Comparison of ENCODE assay signal across 12 mouse cellular contexts in the genomic region with DNA sequence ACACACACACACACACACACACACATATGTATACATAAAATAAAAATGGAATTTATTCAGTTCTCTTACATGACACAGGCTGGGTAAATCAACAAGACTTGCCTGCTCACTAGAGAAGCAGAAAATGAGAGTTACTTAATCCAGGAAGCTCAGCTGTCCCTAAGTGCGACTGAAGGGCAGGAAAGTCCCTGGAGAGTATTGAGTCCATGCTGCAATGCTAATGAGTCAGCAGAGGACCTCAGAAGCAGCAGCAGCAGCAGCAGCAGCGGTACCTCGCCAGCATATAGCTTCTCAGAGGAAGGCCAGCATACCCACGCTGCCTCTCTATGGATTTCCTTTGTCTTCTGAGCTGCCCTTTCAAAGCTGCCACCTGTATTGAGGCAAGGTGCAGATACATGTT. TPM values are rescaled to one million over a fixed set of nuclear protein-coding genes. Genes with fewer than 3 reads are reported as not detected.
DNase-seq lines count a peak whose midpoint lies in the region; ATAC-seq and TF ChIP-seq lines count a peak whose summit lies in the region.
"Had no signal": no experiment of that assay in that cellular context is flagged by ENCODE, and none has a peak within 500 bp of the region (broad histone marks: within the 10 kb centered on the region; RNA-seq: fewer than 3 reads in every experiment).

No protein-coding gene starts in this region.

- H3K4me3 ChIP-seq in heart, embryonic 11.5 days (ENCODE audit: low read depth, low read length): no peak overlapping the region
- no peak overlapping the region for H3K4me3 ChIP-seq in midbrain, postnatal 0 days (ENCODE audit: low read depth, low read length)
- H3K4me3 ChIP-seq: neural tube, embryonic 13.5 days had no signal

- no peak for ATAC-seq in heart, embryonic 11.5 days (replicated peaks; ENCODE audit: insufficient number of reproducible peaks, low FRiP score, low TSS enrichment)
- ATAC-seq in granulocyte monocyte progenitor cell, adult 5-6 weeks (replicated peaks; ENCODE audit: poor library complexity, severe bottlenecking): peak; percentile 95
- ATAC-seq in midbrain, postnatal 0 days (ENCODE audit: low FRiP score): no peak
- ATAC-seq in inflammation-experienced regulatory T-cells, adult 6 months: no peak

- no peaks in the 10 kb centered on the region for H3K9me3 ChIP-seq in heart, embryonic 11.5 days (replicated peaks; ENCODE audit: control insufficient read depth, low read length)
- H3K9me3 ChIP-seq in midbrain, postnatal 0 days (ENCODE audit: low read length): no peaks in the 10 kb centered on the region
- H3K9me3 ChIP-seq: neural tube, embryonic 13.5 days had no signal

- H3K4me2 ChIP-seq in heart, embryonic 11.5 days: no peak overlapping the region
- no peak overlapping the region for H3K4me2 ChIP-seq in midbrain, postnatal 0 days (ENCODE audit: low read depth, low read length, poor library complexity, severe bottlenecking)
- H3K4me2 ChIP-seq: neural tube, embryonic 13.5 days had no signal

- no peaks in the 10 kb centered on the region for H3K27me3 ChIP-seq in heart, embryonic 11.5 days (ENCODE audit: control insufficient read depth, insufficient read depth, low read length)
- no peaks in the 10 kb centered on the region for H3K27me3 ChIP-seq in midbrain, postnatal 0 days (ENCODE audit: insufficient read depth, low read length)

- 20% methylated on average over 4 of the region's 4 CpGs for WGBS in heart, embryonic 11.5 days (ENCODE audit: insufficient replicate concordance)
- WGBS in midbrain, postnatal 0 days: 8% methylated on average over 4 of the region's 4 CpGs

- H3K9ac ChIP-seq in heart, embryonic 11.5 days (ENCODE audit: low read depth, low read length): no peak overlapping the region
- no peak overlapping the region for H3K9ac ChIP-seq in midbrain, postnatal 0 days (replicated peaks; ENCODE audit: low read length, poor library complexity, severe bottlenecking)
- H3K9ac ChIP-seq: neural tube, embryonic 13.5 days had no signal

- no peak for TF ChIP-seq CTCF in midbrain, postnatal 0 days (IDR thresholded peaks at IDR 0.05)

- DNase-seq in heart, adult 18-20 months: peak; percentile 36 to 68
- peak; percentile 73 for DNase-seq in Muller cell, postnatal 12 days (ENCODE audit: inconsistent ontology term)
- peak; percentile 19 for DNase-seq in midbrain, postnatal 0 days (ENCODE audit: low spot score)
- DNase-seq in cerebellum, postnatal 14 days: no peak
- no peak for DNase-seq in frontal cortex, adult 2 months (ENCODE audit: extremely low spot score in 1 of 2, low spot score in 1 of 2)
- DNase-seq: cerebellum, adult 2 months; thymus, adult 18-20 months had no signal

- no peaks in the 10 kb centered on the region for H3K4me1 ChIP-seq in heart, embryonic 11.5 days (ENCODE audit: control insufficient read depth, insufficient read depth, low read length)
- no peaks in the 10 kb centered on the region for H3K4me1 ChIP-seq in midbrain, postnatal 0 days (ENCODE audit: insufficient read depth, low read length)

- H3K36me3 ChIP-seq in heart, embryonic 11.5 days (ENCODE audit: control insufficient read depth, insufficient read depth, low read length): no peaks in the 10 kb centered on the region
- no peaks in the 10 kb centered on the region for H3K36me3 ChIP-seq in midbrain, postnatal 0 days (ENCODE audit: insufficient read depth, low read length)
- H3K36me3 ChIP-seq: G1E; neural tube, embryonic 13.5 days had no signal

- no peak overlapping the region for H3K27ac ChIP-seq in heart, embryonic 11.5 days (ENCODE audit: low read depth, low read length)
- no peak overlapping the region for H3K27ac ChIP-seq in midbrain, postnatal 0 days (ENCODE audit: low read depth, low read length)
- H3K27ac ChIP-seq: neural tube, embryonic 13.5 days had no signal

RNA-seq across cellular contexts. Expression of a gene that starts 30.2 kb away (rescaled TPM):
- 1 to 10 TPM; 5.7 to 6.3 TPM for total RNA-seq in heart, adult 18-20 months (2021)
- polyA plus RNA-seq in heart, embryonic 11.5 days (2014; fragmentation: Nextera tagmentation; extraction: Ambion mirVana): 11.0 and 12.4 TPM in 2 replicates
- 8.8 and 14.7 TPM in 2 replicates for total RNA-seq in granulocyte monocyte progenitor cell, adult 5-6 weeks (2014; fragmentation: Nextera tagmentation)
- 7.4 and 15.0 TPM in 2 replicates for total RNA-seq in granulocyte monocyte progenitor cell, adult 5-6 weeks (2017)
- 8.7 and 13.9 TPM in 2 replicates for total RNA-seq in midbrain, postnatal 0 days (2014; rRNA removed)
- 15.8 and 16.0 TPM in 2 replicates for polyA plus RNA-seq in midbrain, postnatal 0 days (2015; fragmentation: Nextera tagmentation; extraction: Ambion mirVana)
- 27.6 and 29.1 TPM in 2 replicates for polyA plus RNA-seq in frontal cortex, adult 2 months (2012; rRNA removed)
- polyA plus RNA-seq in inflammation-experienced regulatory T-cells, adult 6 months (2017; shearing (Covaris generic)): 1 to 10 TPM in 1 of 3 experiments, under 1 TPM in 2; 0.72 to 2.2 (median 0.85) TPM
- total RNA-seq: G1E had no signal
- polyA plus RNA-seq: G1E had no signal

RNA-seq across cellular contexts. Expression of a gene that starts 42.8 kb away (rescaled TPM):
- 10 to 100 TPM in 1 of 2 experiments, 1 to 10 TPM in 1; 9.0 to 11.3 TPM for total RNA-seq in heart, adult 18-20 months (2021)
- 41.6 and 47.6 TPM in 2 replicates for polyA plus RNA-seq in heart, embryonic 11.5 days (2014; fragmentation: Nextera tagmentation; extraction: Ambion mirVana)
- total RNA-seq in granulocyte monocyte progenitor cell, adult 5-6 weeks (2014; fragmentation: Nextera tagmentation): 15.6 and 35.3 TPM in 2 replicates
- total RNA-seq in granulocyte monocyte progenitor cell, adult 5-6 weeks (2017): 18.4 and 26.2 TPM in 2 replicates
- total RNA-seq in midbrain, postnatal 0 days (2014; rRNA removed): 82.3 and 115 TPM in 2 replicates
- polyA plus RNA-seq in midbrain, postnatal 0 days (2015; fragmentation: Nextera tagmentation; extraction: Ambion mirVana): 28.8 and 36.8 TPM in 2 replicates
- 60.9 and 61.3 TPM in 2 replicates for polyA plus RNA-seq in frontal cortex, adult 2 months (2012; rRNA removed)
- under 1 TPM in 2 of 3 experiments, not detected in 1; 0.16 to 0.97 TPM for polyA plus RNA-seq in inflammation-experienced regulatory T-cells, adult 6 months (2017; shearing (Covaris generic))
- polyA plus RNA-seq: G1E had no signal

Comparison
In these comparisons a context has a peak if more than half of its experiments do, and no peak if none do; other contexts are left out.
1. DNase-seq: peak in heart, adult 18-20 months (2 of 2), Muller cell, postnatal 12 days (single experiment) and midbrain, postnatal 0 days (single experiment); none in cerebellum, postnatal 14 days (0 of 2) and frontal cortex, adult 2 months (0 of 2).
2. RNA of a gene that starts 42.8 kb away (polyA plus RNA-seq): 60.9 to 61.3 TPM in frontal cortex, adult 2 months, 41.6 to 47.6 TPM in heart, embryonic 11.5 days and 28.8 to 36.8 TPM in midbrain, postnatal 0 days; 0.16 to 0.97 TPM in inflammation-experienced regulatory T-cells, adult 6 months; every median in the first group is over 10 times any median in the second.